Mouse (Mus musculus) heart, embryonic 14.5 days (tissue): Measurements from ENCODE around the gene Usp24. TPM values are rescaled to one million over a fixed set of nuclear protein-coding genes. Genes with fewer than 3 reads are reported as not detected.
A peak's percentile ranks its signal among the peaks of the same experiment; 100 is the strongest.

ENCODE experiments used
- ATAC-seq: fragments of 200-750 bp; cut with Nextera tagmentation; 2 replicates; pipeline ENCODE4 v1.8.0; 2017; ENCODE audit warnings: low read depth, moderate TSS enrichment; ENCODE audit not compliant: insufficient number of reproducible peaks, insufficient read depth, low FRiP score
- H3K27ac ChIP-seq, 2 experiments: fragments of 200-500 bp in 1 of 2; fragments of 300-500 bp in 1 of 2; sonication (generic) in 1 of 2; replicated peaks in 1 of 2; 2 replicates each; pipeline ENCODE4 v1.5.1; 2012 to 2014; ENCODE audit warnings: low read depth in 2 of 2, low read length in 2 of 2, control low read depth in 1 of 2, mild to moderate bottlenecking in 1 of 2, mixed read lengths in 1 of 2; ENCODE audit not compliant: control insufficient read depth in 1 of 2, insufficient read depth in 1 of 2
- H3K27me3 ChIP-seq: fragments of 300-500 bp; sonication (generic); 2 replicates; pipeline ENCODE4 v1.6.1; 2014; ENCODE audit warnings: mild to moderate bottlenecking, low read length, control low read depth; ENCODE audit not compliant: control insufficient read depth, insufficient read depth
- H3K36me3 ChIP-seq: fragments of 300-500 bp; sonication (generic); 2 replicates; pipeline ENCODE4 v1.6.1; 2014; ENCODE audit warnings: mild to moderate bottlenecking, control low read depth, low read length, mixed read lengths; ENCODE audit not compliant: control insufficient read depth, insufficient read depth
- H3K4me1 ChIP-seq, 2 experiments: fragments of 200-500 bp in 1 of 2; fragments of 300-500 bp in 1 of 2; sonication (generic) in 1 of 2; 2 replicates each; pipeline ENCODE4 v1.6.1; 2012 to 2014; ENCODE audit warnings: low read length in 2 of 2, control low read depth in 1 of 2, mixed read lengths in 1 of 2; ENCODE audit not compliant: control insufficient read depth in 2 of 2, insufficient read depth in 2 of 2
- H3K4me2 ChIP-seq: fragments of 300-500 bp; sonication (generic); 2 replicates; pipeline ENCODE4 v1.6.1; 2014; ENCODE audit warnings: mild to moderate bottlenecking, low read length
- H3K4me3 ChIP-seq, 2 experiments: fragments of 200-500 bp in 1 of 2; fragments of 300-500 bp in 1 of 2; sonication (generic) in 1 of 2; 2 replicates each; pipeline ENCODE4 v1.5.1; 2012 to 2014; ENCODE audit warnings: low read length in 2 of 2, mild to moderate bottlenecking in 2 of 2, control low read depth in 1 of 2, low read depth in 1 of 2, moderate library complexity in 1 of 2; ENCODE audit not compliant: control insufficient read depth in 1 of 2, insufficient read depth in 1 of 2
- H3K9ac ChIP-seq: fragments of 300-500 bp; sonication (generic); 2 replicates; pipeline ENCODE4 v1.6.1; 2014; ENCODE audit warnings: mild to moderate bottlenecking, low read length
- H3K9me3 ChIP-seq: fragments of 300-500 bp; sonication (generic); 2 replicates; pipeline ENCODE4 v1.6.1; 2016; ENCODE audit warnings: low read length, control low read depth; ENCODE audit not compliant: control insufficient read depth
- WGBS: fragments of 180-500 bp; shearing (Covaris S2); extraction: QIAGEN DNeasy Blood & Tissue Kit; methylation state at CpG from one replicate; pipeline ENCODE4 v1.1.7; 2014; 5-methylcytosine and 5-hydroxymethylcytosine counted together
- polyA plus RNA-seq: library from polyadenylated mRNA; unstranded; fragments of >200 nt; fragmentation: Nextera tagmentation; extraction: Ambion mirVana; gene quantifications from 2 replicates; pipeline ENCODE4 v1.2.1, GENCODE M21; 2014

The Usp24 gene
- polyA plus RNA-seq, 1 experiment from 2014 or later, result 12.9 TPM

- Histone ChIP-seq H3K9me3 (no peaks in the 10 kb centered on the region), H3K4me1 (peaks cover 3 to 14% of the 10 kb centered on the region in 2 experiments), H3K27me3 (no peaks in the 10 kb centered on the region), H3K4me3 (no peak overlapping the region), H3K36me3 (no peaks in the 10 kb centered on the region), H3K9ac (no peak overlapping the region), H3K27ac (no peak overlapping the region), H3K4me2 (no peak overlapping the region)
- 88% methylated on average over 8 of the region's 8 CpGs for WGBS
- no peak for ATAC-seq
These were observed 3.4 kb upstream of the Usp24 start for GRCm38 (mm10) chr4:106312651-106313050.

GRCm38 (mm10) chr4:106313070-106313469 lies 2.9 kb upstream of the Usp24 start:
- H3K27me3 ChIP-seq, result no peaks in the 10 kb centered on the region
- H3K36me3 ChIP-seq, result no peaks in the 10 kb centered on the region
- no peak overlapping the region for H3K4me2 ChIP-seq
- ATAC-seq, result no peak
- H3K9ac ChIP-seq, result no peak overlapping the region
- H3K4me3 ChIP-seq, result no peak overlapping the region
- H3K27ac ChIP-seq, result no peak overlapping the region
- 84% methylated on average over 8 of the region's 8 CpGs for WGBS
- H3K9me3 ChIP-seq, result no peaks in the 10 kb centered on the region
- peaks cover 5 to 19% of the 10 kb centered on the region in 2 experiments for H3K4me1 ChIP-seq

DNA sequence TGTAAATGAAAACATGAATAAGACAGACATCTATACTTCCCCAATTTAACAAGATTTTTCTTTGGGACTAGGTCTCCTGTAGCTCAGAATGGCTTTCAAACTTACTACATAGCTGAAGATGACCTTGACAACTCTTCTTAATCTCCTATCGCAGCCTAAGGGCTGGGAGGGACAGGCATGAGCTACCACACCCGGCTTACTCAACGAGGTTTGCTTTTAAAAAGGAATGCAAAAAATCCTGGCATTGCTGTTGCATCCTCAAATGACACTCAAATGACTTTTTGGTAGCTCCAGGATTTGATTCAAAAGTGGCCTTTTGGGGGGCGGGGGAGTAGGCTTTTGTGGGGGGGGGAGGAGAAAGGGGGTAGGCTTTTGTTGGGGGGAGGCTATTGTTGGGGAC lies 2.1 kb upstream of the Usp24 start:
- Histone ChIP-seq H3K27me3 (no peaks in the 10 kb centered on the region), H3K36me3 (0 out of 2 replicates have a peak, but pooled peaks cover 5% of the 10 kb centered on the region), H3K4me2 (no peak overlapping the region), H3K9ac (no peak overlapping the region), H3K4me3 (no peak overlapping the region), H3K9me3 (no peaks in the 10 kb centered on the region), H3K27ac (no peak overlapping the region), H3K4me1 (peaks cover 5 to 27% of the 10 kb centered on the region in 2 experiments)
- 32% methylated on average over 4 of the region's 4 CpGs for WGBS
- no peak for ATAC-seq

DNA sequence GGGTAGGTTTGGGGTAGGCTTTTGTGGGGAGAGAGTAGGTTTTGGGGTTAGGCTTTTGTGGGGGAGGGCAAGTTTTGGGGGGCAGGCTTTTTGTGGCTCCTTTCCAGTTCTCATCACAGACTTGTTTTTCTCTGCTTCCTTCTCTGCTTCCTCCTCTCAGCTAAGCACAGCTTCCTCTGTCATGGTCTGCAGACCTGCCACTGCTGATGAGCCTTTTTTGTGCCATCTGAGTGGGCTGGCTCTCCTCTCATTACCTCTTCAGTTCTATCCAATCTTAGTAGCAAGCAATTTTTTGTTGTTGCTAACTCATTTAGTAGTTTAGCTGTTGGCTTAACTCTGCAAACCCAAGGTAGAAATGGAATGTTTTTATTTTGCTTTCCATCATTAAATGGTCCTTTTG lies 1.7 kb upstream of the Usp24 start:
- Histone ChIP-seq H3K27ac (no peak overlapping the region), H3K4me1 (peaks cover 7 to 31% of the 10 kb centered on the region in 2 experiments), H3K4me2 (no peak overlapping the region), H3K27me3 (no peaks in the 10 kb centered on the region), H3K4me3 (no peak overlapping the region), H3K9ac (no peak overlapping the region), H3K36me3 (0 out of 2 replicates have a peak, but pooled peaks cover 5% of the 10 kb centered on the region), H3K9me3 (no peaks in the 10 kb centered on the region)
- ATAC-seq, result no peak

DNA sequence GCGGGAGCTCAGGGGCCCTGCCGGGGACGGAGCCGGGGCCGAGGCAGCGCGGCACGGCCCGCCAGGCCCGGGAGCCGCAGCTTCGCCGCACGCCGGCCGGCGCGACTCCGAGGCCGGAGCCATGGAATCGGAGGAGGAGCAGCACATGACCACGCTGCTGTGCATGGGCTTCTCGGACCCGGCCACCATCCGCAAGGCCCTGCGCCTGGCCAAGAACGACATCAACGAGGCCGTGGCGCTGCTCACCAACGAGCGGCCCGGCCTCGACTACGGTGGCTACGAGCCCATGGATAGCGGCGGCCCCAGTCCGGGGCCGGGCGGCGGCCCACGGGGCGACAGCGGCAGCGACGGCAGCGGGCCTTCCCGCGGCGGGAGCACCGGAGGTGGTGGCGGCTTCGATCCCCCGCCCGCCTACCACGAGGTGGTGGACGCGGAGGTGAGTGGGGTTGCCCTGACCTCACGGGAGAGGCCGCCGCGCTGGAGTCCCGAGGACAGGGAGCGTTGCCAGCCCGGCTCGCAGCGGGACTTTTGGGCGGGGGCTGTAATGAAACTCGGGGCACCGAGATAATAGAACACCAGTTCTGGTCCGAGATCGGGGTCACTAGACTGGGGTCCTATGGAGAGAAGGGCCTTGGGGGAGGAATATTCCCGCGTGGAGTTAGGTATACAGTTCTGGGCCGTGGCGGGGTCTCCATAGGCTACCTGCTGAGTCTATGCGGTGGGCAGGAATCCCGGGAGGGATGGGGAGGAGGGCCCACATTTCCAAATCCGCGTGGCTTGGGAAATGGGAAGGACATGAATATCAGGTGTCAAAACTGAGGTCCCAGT lies 552 bp downstream of the Usp24 start:
- peaks cover 9 to 43% of the 10 kb centered on the region in 2 experiments for H3K4me1 ChIP-seq

DNA sequence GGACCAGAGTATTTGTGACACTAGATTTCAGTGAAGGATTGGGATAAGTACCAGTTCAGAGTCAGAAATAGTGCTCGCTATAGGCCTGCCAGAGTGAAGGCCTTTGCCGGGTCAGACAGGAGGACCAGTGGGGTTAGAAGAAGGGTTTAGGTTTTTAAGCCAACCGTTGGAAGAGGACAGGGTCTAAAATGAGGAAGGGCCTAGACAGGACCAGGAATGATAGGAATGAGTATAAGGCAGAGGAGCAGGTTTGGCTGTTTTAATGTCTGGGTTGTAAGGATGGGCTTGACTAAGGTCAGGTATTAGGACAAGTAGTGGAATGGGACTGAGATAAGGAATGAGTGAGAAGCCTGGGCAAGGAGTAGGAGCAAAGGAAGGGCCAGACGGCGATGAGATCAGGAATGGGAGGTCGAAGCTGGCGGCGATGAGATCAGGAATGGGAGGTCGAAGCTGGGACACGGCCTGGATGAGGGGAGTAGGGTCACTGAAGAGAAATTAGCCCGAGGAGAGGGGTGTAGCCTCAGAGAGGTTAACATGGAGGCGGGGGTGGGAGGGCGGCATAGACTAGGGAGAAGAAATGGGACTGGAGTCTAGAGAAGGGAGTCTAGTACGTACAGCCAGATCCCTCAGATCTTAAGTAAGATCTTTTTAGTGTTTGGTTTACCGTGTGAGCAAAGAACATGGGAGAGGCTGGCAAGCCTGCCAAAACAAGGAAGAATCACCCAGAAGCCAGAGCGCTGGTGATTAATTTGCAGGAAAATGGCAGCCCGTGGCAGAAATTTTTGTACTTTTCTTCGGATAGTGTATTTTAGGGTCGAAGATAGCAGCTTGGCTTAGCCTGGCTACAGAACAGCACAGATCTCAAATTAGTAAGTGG lies 1.4 kb downstream of the Usp24 start:
- Histone ChIP-seq H3K4me1 (peaks cover 9 to 43% of the 10 kb centered on the region in 2 experiments), H3K9ac (peak overlapping the region; percentile 98), H3K9me3 (no peaks in the 10 kb centered on the region), H3K4me2 (peak overlapping the region; percentile 87), H3K27me3 (no peaks in the 10 kb centered on the region), H3K36me3 (0 out of 2 replicates have a peak, but pooled peaks cover 5% of the 10 kb centered on the region), H3K4me3 (peak overlapping the region; percentile 96 to 100), H3K27ac (peak overlapping the region; percentile 94 to 96)
- ATAC-seq, result no peak
- 15% methylated on average over 19 of the region's 19 CpGs for WGBS

More for the DNA sequence above, 552 bp downstream of the Usp24 start:
- H3K4me2 ChIP-seq, result peak overlapping the region; percentile 87
- no peaks in the 10 kb centered on the region for H3K27me3 ChIP-seq
- H3K9ac ChIP-seq, result peak overlapping the region; percentile 98
- WGBS, result under 1% methylated on average over 79 of the region's 81 CpGs
- peak; percentile 68 for ATAC-seq
- H3K27ac ChIP-seq, result peak overlapping the region; percentile 94 to 96
- peak overlapping the region; percentile 96 to 100 for H3K4me3 ChIP-seq
- H3K36me3 ChIP-seq, result 0 out of 2 replicates have a peak, but pooled peaks cover 5% of the 10 kb centered on the region
- no peaks in the 10 kb centered on the region for H3K9me3 ChIP-seq

GRCm38 (mm10) chr4:106318208-106318607 lies 2.2 kb downstream of the Usp24 start:
- 0 out of 2 replicates have a peak, but pooled peaks cover 5% of the 10 kb centered on the region for H3K36me3 ChIP-seq
- peak overlapping the region in 1 of 2 experiments; percentile 94; a peak in 1 of 4 replicates for H3K27ac ChIP-seq
- peaks cover 9 to 44% of the 10 kb centered on the region in 2 experiments for H3K4me1 ChIP-seq
- peak overlapping the region; percentile 87 for H3K4me2 ChIP-seq
- H3K9ac ChIP-seq, result peak overlapping the region; percentile 98
- no peaks in the 10 kb centered on the region for H3K9me3 ChIP-seq
- no peaks in the 10 kb centered on the region for H3K27me3 ChIP-seq
- peak overlapping the region in 1 of 2 experiments; percentile 96; a peak in 2 of 4 replicates for H3K4me3 ChIP-seq
- WGBS, result 76% methylated on average over 4 of the region's 4 CpGs
- ATAC-seq, result no peak
